Mouse (Mus musculus): ENCODE measurements at regions not wholly inside any gene's neighbourhood (a gene's known extent, or its start where the extent isn't known, plus 50 kb on each side); places are given as distances from the start of the nearest gene placed in this dataset.

DNA sequence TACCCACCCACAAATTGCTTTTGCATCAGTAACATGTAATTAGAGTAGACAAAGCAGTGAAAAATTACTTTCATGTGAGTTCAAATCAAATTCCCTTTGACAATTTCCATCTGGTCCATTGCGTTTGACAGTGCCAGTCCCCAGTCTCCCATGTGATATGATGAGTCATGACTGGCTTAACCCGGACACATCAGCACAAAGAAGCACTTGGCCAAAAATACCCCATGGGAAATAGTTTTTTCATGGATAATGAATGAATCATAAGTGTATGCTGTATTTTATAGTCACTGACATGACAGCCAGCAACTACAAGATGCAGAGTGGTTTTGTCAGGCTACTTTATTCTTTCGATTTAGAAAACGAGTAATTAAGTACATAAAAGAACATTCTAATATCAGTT, 248.6 kb upstream of the B3galt2 start:
- TF ChIP-seq CTCF (conservative IDR thresholded peaks at IDR 0.05): no peak
- Histone ChIP-seq H3K4me3 (no peak overlapping the region), H3K27ac (no peak overlapping the region)
- DNase-seq (ENCODE audit: low spot score in 2 of 2): no peak

Data from layer of hippocampus, adult 2 months (tissue).